Mouse (Mus musculus): ENCODE measurements around the gene Jmjd8. TPM values are rescaled to one million over a fixed set of nuclear protein-coding genes. Genes with fewer than 3 reads are reported as not detected.

Gene Jmjd8
- 29.2 and 37.3 TPM in 2 replicates for polyA plus RNA-seq (2012; ENCODE audit: insufficient read depth, insufficient read length, missing spikeins)

GRCm38 (mm10) chr17:25828712-25829557 lies at the start of gene Jmjd8:
Gene Jmjd8, plus strand, starts transcription at chr17:25828867.
- peaks cover 24% of the 10 kb centered on the region for H3K4me1 ChIP-seq (ENCODE audit: control insufficient read depth, insufficient read depth, insufficient read length, low read length)

GRCm38 (mm10) chr17:25781339-25781738 lies 47.3 kb upstream of the Jmjd8 start:
- H3K4me1 ChIP-seq (ENCODE audit: control insufficient read depth, insufficient read depth, insufficient read length, low read length): no peaks in the 10 kb centered on the region
- no peak overlapping the region for H3K27ac ChIP-seq (replicated peaks; ENCODE audit: low read depth, low read length)
- no peak overlapping the region for H3K4me3 ChIP-seq (ENCODE audit: insufficient read depth, low read depth, low read length)

More at GRCm38 (mm10) chr17:25828712-25829557, at the start of gene Jmjd8:
- H3K4me3 ChIP-seq (ENCODE audit: insufficient read depth, low read depth, low read length): peak within 1 kb of the TSS; percentile 78
- H3K27ac ChIP-seq (replicated peaks; ENCODE audit: low read depth, low read length): peak within 1 kb of the TSS; percentile 47

GRCm38 (mm10) chr17:25783086-25783485 lies 45.6 kb upstream of the Jmjd8 start:
- no peak overlapping the region for H3K27ac ChIP-seq (replicated peaks; ENCODE audit: low read depth, low read length)
- H3K4me1 ChIP-seq (ENCODE audit: control insufficient read depth, insufficient read depth, insufficient read length, low read length): no peaks in the 10 kb centered on the region
- no peak overlapping the region for H3K4me3 ChIP-seq (ENCODE audit: insufficient read depth, low read depth, low read length)

GRCm38 (mm10) chr17:25783861-25784574 lies 44.6 kb upstream of the Jmjd8 start:
- H3K4me3 ChIP-seq (ENCODE audit: insufficient read depth, low read depth, low read length): no peak overlapping the region

GRCm38 (mm10) chr17:25785281-25785745 lies 43.4 kb upstream of the Jmjd8 start, which contains the start of gene Haghl:
Gene Haghl, minus strand, starts transcription at chr17:25785673.
- Histone ChIP-seq H3K27ac (replicated peaks; ENCODE audit: low read depth, low read length) (no peak within 1 kb of the TSS), H3K4me3 (ENCODE audit: insufficient read depth, low read depth, low read length) (peak within 1 kb of the TSS; percentile 93), H3K4me1 (ENCODE audit: control insufficient read depth, insufficient read depth, insufficient read length, low read length) (no peaks in the 10 kb centered on the region)

More at GRCm38 (mm10) chr17:25783861-25784574, 44.6 kb upstream of the Jmjd8 start:
- Histone ChIP-seq H3K4me1 (ENCODE audit: control insufficient read depth, insufficient read depth, insufficient read length, low read length) (no peaks in the 10 kb centered on the region), H3K27ac (replicated peaks; ENCODE audit: low read depth, low read length) (no peak overlapping the region)

GRCm38 (mm10) chr17:25786280-25786679 lies 42.4 kb upstream of the Jmjd8 start, which contains the start of gene Ccdc78:
Gene Ccdc78, plus strand, starts transcription at chr17:25786580.
- Histone ChIP-seq H3K4me3 (ENCODE audit: insufficient read depth, low read depth, low read length) (peak within 1 kb of the TSS; percentile 93), H3K4me1 (ENCODE audit: control insufficient read depth, insufficient read depth, insufficient read length, low read length) (0 out of 2 replicates have a peak, but pooled peaks cover 2% of the 10 kb centered on the region), H3K27ac (replicated peaks; ENCODE audit: low read depth, low read length) (no peak within 1 kb of the TSS)

GRCm38 (mm10) chr17:25786781-25787504 lies 41.7 kb upstream of the Jmjd8 start:
- H3K27ac ChIP-seq (replicated peaks; ENCODE audit: low read depth, low read length): no peak overlapping the region
- H3K4me1 ChIP-seq (ENCODE audit: control insufficient read depth, insufficient read depth, insufficient read length, low read length): 0 out of 2 replicates have a peak, but pooled peaks cover 5% of the 10 kb centered on the region
- H3K4me3 ChIP-seq (ENCODE audit: insufficient read depth, low read depth, low read length): no peak overlapping the region

GRCm38 (mm10) chr17:25791320-25791842 lies 37.3 kb upstream of the Jmjd8 start:
- Histone ChIP-seq H3K27ac (replicated peaks; ENCODE audit: low read depth, low read length) (no peak overlapping the region), H3K4me1 (ENCODE audit: control insufficient read depth, insufficient read depth, insufficient read length, low read length) (peaks cover 11% of the 10 kb centered on the region), H3K4me3 (ENCODE audit: insufficient read depth, low read depth, low read length) (peak overlapping the region; percentile 70)

- Histone ChIP-seq H3K4me1 (ENCODE audit: control insufficient read depth, insufficient read depth, insufficient read length, low read length) (peaks cover 11% of the 10 kb centered on the region), H3K4me3 (ENCODE audit: insufficient read depth, low read depth, low read length) (peak overlapping the region; percentile 70), H3K27ac (replicated peaks; ENCODE audit: low read depth, low read length) (peak overlapping the region; percentile 67)
Observed at GRCm38 (mm10) chr17:25791843-25792527, 36.7 kb upstream of the Jmjd8 start.

- Histone ChIP-seq H3K27ac (replicated peaks; ENCODE audit: low read depth, low read length) (peak within 1 kb of the TSS; percentile 67), H3K4me1 (ENCODE audit: control insufficient read depth, insufficient read depth, insufficient read length, low read length) (peaks cover 11% of the 10 kb centered on the region), H3K4me3 (ENCODE audit: insufficient read depth, low read depth, low read length) (peak within 1 kb of the TSS; percentile 70)
Observed at GRCm38 (mm10) chr17:25792615-25793014, 36.1 kb upstream of the Jmjd8 start, which contains the start of gene Fam173a. Gene Fam173a, minus strand, starts transcription at chr17:25792901.

- Histone ChIP-seq H3K27ac (replicated peaks; ENCODE audit: low read depth, low read length) (no peak overlapping the region), H3K4me3 (ENCODE audit: insufficient read depth, low read depth, low read length) (no peak overlapping the region), H3K4me1 (ENCODE audit: control insufficient read depth, insufficient read depth, insufficient read length, low read length) (peaks cover 11% of the 10 kb centered on the region)
Observed at GRCm38 (mm10) chr17:25794197-25794596, 34.5 kb upstream of the Jmjd8 start.

GRCm38 (mm10) chr17:25794998-25795397 lies 33.7 kb upstream of the Jmjd8 start:
- Histone ChIP-seq H3K4me1 (ENCODE audit: control insufficient read depth, insufficient read depth, insufficient read length, low read length) (peaks cover 11% of the 10 kb centered on the region), H3K27ac (replicated peaks; ENCODE audit: low read depth, low read length) (no peak overlapping the region), H3K4me3 (ENCODE audit: insufficient read depth, low read depth, low read length) (no peak overlapping the region)

- Histone ChIP-seq H3K4me3 (ENCODE audit: insufficient read depth, low read depth, low read length) (peak within 1 kb of the TSS; percentile 75), H3K27ac (replicated peaks; ENCODE audit: low read depth, low read length) (no peak within 1 kb of the TSS), H3K4me1 (ENCODE audit: control insufficient read depth, insufficient read depth, insufficient read length, low read length) (peaks cover 11% of the 10 kb centered on the region)
Observed at GRCm38 (mm10) chr17:25795609-25796092, 33.0 kb upstream of the Jmjd8 start, which contains the start of gene AC134908.4. Gene AC134908.4, minus strand, starts transcription at chr17:25795659.

All from brown adipose tissue, adult 24 weeks (tissue).